Mouse (Mus musculus) A20 (cell line): Measurements from ENCODE around the gene Mark2.
A peak's percentile ranks its signal among the peaks of the same experiment; 100 is the strongest.
"Not testable (repeated sequence)": the region's sequence is repeated elsewhere in the genome, so short reads cannot be mapped to it uniquely, and the experiment has no call there.

Experiments
- DNase-seq: peaks from one replicate; pipeline ENCODE4 v3.0.0-alpha.2; 2011; ENCODE audit warnings: low read depth, low spot score

The Mark2 gene

DNA sequence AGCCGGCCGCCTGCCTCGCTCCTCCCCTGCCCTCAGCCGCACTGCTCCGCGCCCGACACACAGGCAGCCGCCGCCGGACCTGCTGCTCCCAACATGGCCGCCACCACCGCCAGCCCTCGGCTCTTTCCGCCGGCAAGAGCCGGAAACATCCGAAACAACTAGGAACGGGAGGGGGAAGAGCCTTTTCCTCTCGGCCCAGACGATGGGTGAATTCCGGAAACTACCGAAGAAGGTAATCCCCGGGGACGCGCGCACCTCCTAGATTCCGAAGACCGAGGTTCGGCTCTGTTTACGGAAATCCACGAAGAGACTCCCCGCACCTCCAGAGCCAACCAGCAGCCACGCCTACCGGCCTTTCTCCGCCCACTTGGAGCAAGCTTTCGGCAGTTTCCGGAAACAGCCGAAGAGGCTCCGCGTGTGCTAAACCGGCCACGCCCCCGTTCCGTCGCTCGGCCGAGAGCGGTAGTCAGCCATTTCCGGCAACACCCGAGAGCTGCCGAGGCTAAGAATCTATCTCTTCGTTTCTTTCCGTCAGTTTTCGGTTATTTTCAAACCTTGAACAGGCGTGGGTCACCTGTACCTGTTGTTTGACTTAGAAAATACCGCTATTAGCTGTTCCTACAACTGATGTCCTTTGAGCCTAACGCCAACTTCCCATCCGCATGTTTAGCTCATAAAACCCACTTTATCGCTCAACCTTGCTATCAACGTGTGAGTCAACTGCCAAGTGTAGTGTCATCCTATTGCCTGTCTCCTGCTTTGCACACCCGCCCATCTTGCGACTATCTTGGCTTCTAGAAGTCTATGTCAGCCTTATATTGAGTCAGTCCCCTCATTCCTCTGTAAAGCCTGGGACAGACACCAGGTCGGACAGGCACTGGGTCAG, at the start of gene Mark2:
Mark2 (minus strand) TSS at position 349 of the 886 bp plus-strand sequence.
- peak; percentile 100 for DNase-seq

DNA sequence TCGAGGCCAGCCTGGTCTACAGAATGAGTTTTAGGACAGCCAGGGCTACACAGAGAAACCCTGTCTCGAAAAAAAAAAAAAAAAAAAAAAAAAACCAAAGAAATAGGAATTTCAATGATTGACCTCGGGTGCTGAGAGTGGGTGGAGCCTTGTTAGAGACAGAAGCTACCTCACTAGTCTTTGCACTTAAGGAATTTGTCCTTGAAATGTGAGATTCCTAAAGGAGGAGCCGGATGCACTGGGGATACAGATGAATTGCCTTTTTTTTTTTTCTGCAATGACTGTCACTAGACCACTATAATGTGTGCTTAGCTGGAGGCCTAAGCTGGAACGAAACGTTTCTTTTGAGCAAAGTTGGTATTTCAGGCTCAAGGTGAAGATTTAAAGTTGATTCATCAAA, 46.8 kb upstream of the Mark2 start:
- DNase-seq: no peak

DNA sequence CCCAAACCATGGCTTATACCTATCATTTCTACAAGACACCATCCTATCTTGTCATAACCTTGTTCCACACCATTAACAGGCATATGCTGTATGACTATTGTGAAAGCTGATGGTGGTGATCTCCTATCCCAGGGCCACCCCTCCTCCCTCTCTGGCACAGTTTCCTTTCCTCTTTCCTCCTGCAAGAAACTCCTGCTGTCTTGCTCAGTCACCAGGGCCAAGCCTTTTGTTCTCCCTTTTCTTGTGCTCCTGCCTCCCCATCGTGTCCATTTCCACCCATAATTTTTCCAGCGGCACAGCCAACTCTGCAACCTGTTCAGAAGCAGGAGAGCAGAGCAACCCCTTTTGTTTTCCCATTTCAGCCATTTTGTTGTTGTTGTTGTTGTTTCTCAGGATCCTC, 44.4 kb upstream of the Mark2 start:
- DNase-seq: no peak

DNA sequence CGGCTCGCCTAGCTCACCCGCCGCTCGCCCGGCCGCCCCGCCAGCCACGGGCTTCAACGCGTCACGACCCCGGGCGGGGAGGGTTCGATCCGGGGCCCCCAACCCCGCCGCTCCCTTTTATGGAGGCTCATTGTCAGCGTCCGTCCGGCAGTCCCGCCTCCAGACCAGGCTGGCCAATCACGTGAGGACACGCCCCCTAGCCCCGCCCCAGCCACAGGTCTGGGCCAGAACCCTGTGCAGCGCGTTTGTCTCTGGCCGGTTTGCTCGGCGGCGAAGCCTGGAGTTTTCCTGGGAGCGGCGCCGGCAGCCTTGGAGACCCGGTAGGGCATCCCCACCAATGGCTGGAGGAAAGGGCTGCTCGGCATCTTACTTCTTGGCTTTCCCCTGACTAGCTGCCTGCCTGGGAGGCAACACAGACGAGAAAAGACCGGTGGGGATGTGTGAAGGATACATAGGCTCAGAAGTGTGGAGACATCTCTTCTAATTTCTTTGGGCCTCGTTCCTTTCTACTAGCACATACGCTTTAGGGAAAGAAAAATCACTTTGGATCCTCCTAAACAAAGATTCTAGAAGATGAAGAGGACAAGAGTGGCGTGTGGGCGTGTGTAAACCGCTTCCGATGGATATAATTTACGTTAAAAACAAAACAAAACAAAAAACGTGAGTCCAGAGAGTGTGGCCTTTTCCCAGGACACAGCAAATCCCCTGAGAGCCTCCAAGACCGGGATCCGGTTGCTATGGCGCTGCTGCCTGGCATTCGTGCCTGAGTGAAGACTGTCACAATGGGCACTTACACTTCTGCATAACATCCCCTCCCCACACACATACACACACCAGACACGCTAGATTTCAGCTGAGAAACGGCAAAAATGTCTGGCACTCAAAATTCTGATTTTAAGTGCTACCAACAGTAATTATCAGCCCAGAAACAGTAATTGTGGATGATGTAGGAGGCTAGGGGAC, 41.5 kb upstream of the Mark2 start, which contains the start of gene Spindoc:
Spindoc (minus strand) TSS at position 92 of the 963 bp plus-strand sequence.
- DNase-seq: peak; percentile 95

DNA sequence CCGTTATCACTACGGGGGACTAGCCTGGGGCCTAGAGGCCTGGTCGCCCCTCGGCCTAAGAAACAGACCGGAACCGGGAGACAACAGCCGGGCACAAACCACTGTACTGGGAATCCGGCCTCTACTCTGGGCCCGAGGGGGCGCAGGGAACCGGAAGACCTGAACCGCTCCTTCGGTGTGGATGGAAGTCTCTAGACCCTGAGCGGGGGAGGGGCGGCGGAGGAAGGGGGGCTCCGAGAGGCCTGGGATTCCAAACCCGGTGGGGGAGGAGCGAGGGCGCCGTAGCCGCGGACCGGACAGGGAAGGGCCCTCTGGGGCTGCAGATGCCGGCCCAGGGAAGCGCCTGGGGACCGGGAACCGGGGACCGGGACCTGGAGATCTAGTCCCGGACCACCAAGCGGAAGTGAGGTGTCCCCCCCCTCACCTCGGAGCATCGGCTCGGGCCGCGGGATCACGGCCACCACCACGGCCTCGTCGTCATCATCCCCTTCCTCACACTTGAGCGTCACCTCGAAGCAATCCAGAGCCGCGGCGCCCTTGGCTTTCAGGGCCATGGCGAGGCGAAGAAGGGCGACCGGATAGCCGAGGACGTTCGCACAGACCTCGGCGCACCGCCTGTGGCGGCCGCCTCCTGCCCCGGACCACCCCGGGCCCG, 40.7 kb upstream of the Mark2 start:
- no peak for DNase-seq

DNA sequence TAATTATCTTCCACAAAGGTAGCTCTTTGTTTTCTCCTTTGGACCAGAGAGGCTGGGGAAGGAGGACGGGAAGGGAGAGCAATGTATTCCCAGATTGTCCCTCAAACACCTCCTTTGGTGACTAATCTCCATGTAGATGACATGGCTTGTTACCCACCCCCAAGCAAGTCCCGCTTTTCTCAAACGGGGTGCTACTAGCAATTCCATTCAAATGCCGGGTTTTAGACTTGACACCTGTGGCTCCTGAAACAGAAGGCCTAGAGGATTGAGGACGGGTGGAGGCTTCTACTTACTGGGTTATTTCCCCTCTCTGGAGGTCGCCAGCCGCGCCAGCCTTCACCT, 40.2 kb upstream of the Mark2 start:
- DNase-seq: no peak

DNA sequence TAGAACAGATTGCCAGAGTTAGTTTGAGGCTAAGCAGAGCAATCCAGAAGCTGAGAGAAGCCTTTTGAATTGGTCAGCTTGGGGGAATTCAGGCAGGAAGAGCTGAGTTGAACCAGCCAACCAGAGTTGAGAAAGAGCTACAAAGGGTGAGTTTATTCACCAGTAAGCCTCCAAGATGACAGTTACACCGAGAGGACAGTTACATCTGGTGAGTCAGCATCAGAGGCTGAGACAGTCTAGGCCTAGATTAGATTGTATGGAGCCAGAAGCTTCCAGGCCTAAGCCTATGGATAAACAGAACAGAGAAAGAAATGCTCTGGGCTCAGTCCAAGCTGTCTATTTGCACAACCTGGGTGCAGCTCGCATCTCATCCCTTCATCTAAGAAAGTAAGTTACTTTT, 36.0 kb upstream of the Mark2 start:
- DNase-seq: no peak

DNA sequence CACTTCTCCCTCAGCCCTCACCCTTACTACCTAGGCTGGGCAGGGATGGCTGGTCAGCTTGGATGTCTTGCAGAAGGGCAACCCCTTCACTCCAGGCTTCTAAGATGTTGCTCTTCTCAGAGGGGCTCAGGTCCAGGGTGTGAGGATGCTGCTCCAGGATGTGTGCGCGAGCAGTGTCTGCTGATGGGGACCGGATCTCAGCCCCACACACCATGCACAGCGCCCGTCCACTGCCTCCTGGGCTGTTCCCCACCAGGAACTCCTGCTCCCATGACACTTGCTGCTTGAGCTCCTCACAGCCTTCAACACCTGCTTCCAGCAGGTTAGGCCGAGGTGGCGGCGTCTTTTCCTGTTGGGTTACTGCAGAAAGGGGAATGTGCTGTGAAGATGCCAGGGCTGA, 32.8 kb upstream of the Mark2 start:
- DNase-seq: no peak

DNA sequence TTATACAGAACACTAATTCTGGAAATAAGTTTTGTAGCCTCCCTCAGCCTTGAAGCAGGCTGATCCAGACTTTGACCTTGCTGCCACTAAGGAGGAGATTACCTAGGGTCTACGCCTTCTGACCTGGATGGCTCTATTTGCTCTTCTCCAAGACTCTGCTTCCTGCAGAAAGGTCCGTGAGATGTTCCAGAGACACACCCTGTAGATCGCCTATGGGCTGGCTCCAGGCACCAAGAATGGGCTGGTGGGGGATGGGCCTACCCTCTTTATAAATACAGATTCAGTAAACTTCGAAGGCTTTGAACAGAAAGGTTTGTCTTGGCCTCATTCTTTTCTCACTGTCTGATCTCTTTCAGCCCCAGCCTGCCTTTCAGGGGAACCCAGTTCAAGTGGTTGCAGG, 27.8 kb upstream of the Mark2 start:
- DNase-seq: not testable (repeated sequence)

DNA sequence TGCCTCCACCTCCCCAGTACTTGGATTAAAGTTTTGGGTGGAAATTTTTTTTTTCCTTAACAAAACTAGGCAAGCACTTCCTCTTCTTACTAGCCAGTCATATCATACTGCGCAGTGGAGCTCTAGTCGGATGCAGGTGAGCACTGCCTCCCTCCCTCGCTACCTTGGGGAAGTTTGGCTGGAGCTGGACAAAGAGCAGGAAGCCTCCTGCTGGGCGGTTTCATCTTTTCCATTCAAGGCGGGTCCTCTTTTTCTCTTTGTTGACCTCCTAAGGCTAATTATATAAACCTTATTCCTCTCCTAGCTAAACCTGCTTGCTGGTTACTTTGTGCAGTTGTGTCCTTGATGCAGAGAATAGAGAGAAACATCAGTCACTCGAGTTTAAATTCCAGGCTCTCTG, 12.0 kb upstream of the Mark2 start:
- no peak for DNase-seq

DNA sequence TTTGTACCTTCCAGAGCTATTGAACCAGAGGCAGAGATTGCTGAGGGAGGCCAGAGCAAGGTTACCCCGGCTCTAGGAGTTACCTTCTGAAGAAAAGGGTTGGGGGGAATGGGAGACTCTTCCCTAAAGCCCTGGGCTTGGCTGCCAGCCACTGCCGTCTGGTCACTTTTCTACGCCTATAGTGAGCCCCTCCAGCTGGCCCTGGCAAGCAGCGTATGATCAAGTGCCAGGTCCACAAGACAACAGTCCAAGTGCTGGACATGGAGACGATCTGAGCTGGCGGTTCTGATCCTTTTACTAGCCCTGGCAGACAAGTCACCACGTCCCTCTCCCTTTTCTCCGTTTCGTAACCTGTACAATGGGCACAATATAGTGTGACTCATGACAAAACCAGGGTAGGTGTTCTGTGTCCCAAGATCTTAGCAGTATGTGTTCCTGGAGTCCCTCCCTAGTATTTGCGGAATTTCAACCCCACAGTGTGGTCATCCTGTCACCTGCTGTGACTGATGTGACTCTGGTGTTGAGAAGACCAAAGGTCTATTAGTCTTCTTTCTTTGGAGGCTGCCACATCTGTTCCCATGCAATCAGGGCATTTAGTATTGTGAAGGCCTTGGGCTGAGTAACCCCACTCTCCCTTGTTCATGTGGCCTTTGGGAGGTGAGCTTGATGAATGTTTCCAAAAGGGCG, 11.3 kb upstream of the Mark2 start:
- no peak for DNase-seq

DNA sequence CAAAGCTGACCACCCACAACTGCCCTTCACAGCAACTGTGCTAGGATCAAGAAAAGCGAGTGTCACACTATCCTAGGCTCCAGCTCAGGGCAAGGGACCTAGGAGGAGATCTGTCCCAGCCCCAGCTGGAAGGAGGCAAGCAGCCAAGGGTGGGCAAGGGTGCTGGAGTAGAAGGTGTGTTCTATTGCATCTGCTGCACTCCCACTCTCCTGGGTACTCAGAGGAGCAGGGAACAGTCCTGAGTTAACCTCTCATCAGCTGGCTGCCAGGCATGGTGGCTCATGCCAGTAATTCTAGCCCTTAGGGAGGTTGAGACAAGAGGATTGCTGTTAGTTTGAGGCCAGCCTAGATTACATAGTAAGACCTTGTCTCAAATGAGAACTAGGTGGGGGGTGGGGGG, 8.3 kb upstream of the Mark2 start:
- no peak for DNase-seq

DNA sequence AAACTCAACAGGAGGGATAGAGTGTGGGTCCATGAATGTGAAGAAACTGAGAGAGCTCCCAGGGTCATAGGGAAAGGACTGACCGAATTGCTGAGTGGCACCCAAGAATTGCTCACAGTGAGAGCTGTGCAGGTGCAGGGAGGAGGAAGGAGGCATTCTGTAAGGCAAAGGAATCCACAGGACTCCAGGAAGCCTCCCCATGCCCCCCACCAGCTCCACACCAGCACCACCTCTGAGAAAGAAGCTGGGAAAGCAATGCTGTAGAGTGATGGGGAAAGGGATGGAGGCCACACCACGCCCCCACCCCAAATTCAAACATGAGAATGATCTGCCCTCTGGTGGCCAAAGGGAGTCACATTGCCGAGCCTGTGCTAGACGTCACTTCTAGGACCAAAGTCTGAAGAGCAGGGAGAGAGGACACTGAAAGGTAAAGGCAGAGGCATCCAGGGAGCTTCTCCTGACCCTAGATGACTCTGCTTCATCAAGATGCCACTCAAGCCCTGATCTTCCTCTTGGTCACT, 3.6 kb upstream of the Mark2 start:
- DNase-seq: peak; percentile 50

DNA sequence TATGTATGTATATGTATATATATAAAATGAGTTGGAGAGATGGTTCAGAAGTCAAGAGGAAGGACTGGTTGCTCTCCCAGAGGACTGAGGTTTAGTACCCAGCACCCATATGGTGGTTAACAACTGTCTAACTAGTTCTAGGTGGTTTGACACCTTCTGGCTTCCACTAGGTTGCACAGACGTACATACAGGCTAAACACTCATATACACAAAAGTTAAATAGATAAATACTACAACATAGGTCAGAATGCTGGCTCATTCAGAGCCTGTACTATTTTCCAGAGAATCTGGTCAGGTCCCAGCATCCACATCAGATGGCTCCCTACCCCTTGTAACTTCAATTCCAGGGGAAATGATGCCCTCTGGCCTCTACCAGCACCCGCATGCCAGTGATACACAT, 986 bp upstream of the Mark2 start:
- no peak for DNase-seq

DNA sequence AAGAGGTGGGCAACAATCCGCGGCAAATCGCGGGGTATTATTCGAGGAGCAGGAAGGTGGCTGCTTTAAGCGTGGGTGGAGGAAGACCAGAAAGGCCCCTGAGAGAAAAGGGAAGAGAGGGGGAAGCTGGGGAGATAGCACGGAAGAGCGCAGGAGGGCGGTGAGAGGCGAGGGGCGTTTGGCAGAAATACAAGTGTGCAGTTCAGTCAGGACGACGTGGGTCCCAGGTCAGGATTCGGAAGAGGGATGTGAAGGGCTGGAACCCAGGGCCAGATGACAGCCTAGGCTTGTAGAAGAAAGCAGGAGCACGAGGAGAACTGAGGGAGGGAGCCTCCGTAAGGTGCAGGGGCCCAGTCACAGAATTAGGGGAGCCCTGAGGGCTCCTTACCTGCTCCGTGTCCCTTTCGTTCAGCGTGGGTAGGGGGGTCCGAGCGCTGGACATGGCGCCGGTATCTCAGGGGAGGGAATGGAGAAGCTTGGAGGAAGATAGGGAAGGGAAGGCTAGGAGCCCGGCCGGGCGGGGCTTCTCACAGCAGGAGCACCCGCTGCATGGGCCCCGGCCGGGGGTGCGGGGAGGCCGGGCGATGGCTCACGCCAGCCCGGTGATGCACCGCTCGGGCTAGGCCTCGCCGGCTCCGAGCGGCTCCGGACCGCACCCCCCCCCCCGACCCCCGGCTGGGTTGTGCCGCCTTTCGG, 732 bp downstream of the Mark2 start:
- peak; percentile 50 for DNase-seq

DNA sequence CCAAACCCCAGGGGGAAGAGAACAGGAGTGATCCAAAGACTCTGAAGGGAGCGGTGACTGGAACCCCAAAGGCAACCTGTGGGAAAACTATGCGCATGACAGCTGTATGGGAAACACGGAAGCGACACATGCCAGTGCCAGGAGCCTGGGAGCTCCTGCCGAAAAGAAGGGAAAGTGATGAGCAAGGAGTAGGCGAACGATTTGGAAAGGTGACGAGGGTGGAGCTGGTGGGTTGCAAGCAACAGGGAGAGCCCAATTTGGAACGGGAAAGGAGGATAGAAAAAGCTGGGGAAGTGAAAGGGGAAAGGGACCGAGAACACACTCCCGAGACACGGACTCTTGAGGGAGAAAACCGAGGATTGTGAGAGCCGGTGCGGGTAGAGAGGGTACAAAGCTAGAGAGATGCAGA, 1.3 kb downstream of the Mark2 start:
- no peak for DNase-seq

DNA sequence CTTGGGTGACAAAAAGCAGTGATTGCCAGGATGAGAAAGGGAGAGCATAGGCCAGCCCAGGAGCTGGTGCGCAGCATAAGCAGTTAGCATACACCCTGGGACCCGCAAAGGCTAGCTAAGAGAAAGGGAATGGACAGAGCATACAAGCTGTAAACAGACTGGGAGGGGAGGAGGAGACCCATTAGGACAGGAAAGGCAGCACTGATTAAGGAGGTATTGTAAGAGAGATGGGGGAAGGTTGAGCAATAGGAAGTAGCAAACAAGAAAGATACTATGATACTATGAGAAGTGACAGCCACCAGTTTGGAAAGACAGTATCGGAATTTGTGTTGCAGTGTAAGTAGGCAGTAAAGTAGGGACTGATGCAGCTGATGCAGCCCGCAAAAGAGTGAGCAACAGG, 1.8 kb downstream of the Mark2 start:
- peak; percentile 39 for DNase-seq

DNA sequence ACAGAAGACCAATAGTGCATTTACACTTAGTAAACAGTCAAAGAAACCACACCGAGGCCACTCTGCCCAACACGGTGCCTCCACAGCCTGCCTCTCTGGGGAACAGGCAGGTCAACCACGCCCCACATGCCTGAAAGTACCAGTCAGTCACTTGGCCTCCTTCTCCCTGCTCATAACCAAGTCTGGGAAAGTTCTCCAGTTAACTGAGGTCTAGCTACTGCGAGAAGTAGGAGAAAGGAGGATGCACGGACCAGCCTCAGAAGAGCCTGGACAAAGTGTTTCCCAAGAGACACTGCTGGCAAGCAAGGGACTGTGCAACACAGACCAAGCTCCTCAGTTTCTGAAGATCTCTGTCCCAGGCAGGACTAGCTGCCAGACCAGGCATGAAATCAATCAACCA, 2.6 kb downstream of the Mark2 start:
- DNase-seq: no peak

DNA sequence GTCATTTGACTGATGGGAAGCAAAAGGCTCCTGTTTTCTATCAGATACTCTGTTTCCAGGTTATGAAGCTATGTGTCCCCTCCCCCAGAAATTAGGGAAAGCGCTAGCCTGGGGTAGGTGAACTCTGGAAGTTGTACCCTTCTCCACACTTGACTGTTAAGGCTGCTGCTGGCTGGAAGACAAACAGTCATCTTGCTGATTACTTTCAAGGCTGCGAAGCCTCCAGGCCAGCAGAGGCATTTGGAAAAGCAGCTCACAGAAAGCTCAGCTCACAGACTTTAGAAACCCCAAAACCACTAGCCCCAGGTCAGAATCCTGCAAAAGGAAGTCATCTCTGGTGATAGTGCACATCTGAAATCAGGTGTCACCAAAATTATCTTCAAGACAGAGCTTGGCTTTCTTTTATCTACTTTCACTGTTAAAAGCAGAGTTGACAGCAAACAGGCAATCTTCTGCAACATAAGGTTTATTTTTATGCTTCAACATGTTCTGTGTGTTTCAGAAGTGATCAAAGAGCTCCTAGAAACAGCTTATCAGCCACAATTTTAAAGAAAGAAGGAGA, 3.8 kb downstream of the Mark2 start:
- DNase-seq: no peak

DNA sequence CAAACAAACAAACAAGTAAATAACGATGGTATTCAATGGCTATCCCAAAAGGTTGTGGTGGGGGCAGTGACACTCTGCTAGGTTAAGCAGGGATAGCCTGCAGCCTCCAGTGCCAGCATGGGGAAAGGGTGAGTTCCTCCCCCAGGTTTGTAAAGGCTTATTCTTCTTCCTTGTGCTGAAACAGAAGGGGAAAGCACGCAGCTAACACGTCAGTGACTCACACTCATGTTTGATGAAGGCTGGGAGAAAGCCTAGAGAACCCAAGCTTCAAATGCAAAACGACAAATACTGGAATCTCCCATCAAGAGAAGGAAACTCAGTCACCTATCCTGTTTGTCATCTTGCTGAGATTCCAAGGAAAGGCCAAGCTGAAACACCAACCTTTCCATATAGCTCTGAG, 6.0 kb downstream of the Mark2 start:
- DNase-seq: no peak
